Mouse (Mus musculus) large intestine, adult 2 months (tissue): Measurements from ENCODE around the gene Rnf145. TPM values are rescaled to one million over a fixed set of nuclear protein-coding genes. Genes with fewer than 3 reads are reported as not detected.

Experiments
- DNase-seq: peaks from one replicate; pipeline ENCODE4 v3.0.0-alpha.2; 2012; ENCODE audit warnings: low read depth, low spot score
- WGBS: fragments of 180-500 bp; shearing (Covaris S2); methylation state at CpG from one replicate; pipeline ENCODE4 v1.1.7; 2018; 5-methylcytosine and 5-hydroxymethylcytosine counted together
- polyA plus RNA-seq: library from polyadenylated mRNA; depleted of rRNA; stranded (reverse); fragments of >200 nt; gene quantifications from 2 replicates; pipeline ENCODE4 v1.2.3, GENCODE M21; 2012

Rnf145 gene
- polyA plus RNA-seq, 1 experiment: 44.6 TPM

- WGBS: 82% methylated on average over 3 of the region's 3 CpGs
- no peak for DNase-seq
These were observed 14.0 kb upstream of the Rnf145 start for GRCm38 (mm10) chr11:44504761-44505160.

GRCm38 (mm10) chr11:44508876-44509275, 9.9 kb upstream of the Rnf145 start:
- 44% methylated on average over 4 of the region's 4 CpGs for WGBS
- DNase-seq: no peak

GRCm38 (mm10) chr11:44509906-44510305, 8.9 kb upstream of the Rnf145 start:
- 79% methylated on average over 2 of the region's 2 CpGs for WGBS
- no peak for DNase-seq

- 94% methylated on average over 7 of the region's 7 CpGs for WGBS
- no peak for DNase-seq
These were observed 8.4 kb upstream of the Rnf145 start for GRCm38 (mm10) chr11:44510371-44510770.

- 25% methylated on average over 14 of the region's 14 CpGs for WGBS
- no peak for DNase-seq
These were observed 6.4 kb upstream of the Rnf145 start for GRCm38 (mm10) chr11:44512044-44513025.

GRCm38 (mm10) chr11:44513026-44513422, 5.7 kb upstream of the Rnf145 start:
- 33% methylated on average over 2 of the region's 2 CpGs for WGBS
- DNase-seq: no peak

- no peak for DNase-seq
- WGBS: 59% methylated on average over 2 of the region's 2 CpGs
These were observed 4.1 kb upstream of the Rnf145 start for GRCm38 (mm10) chr11:44514666-44515065.

- 3% methylated on average over 1 of the region's 1 CpGs for WGBS
- DNase-seq: no peak
These were observed 2.4 kb upstream of the Rnf145 start for GRCm38 (mm10) chr11:44516362-44516761.

GRCm38 (mm10) chr11:44517561-44518280, 1.0 kb upstream of the Rnf145 start:
- DNase-seq: no peak
- 18% methylated on average over 6 of the region's 6 CpGs for WGBS

GRCm38 (mm10) chr11:44519096-44519949, 559 bp downstream of the Rnf145 start:
- no peak for DNase-seq
- WGBS: under 1% methylated on average over 56 of the region's 61 CpGs

- no peak for DNase-seq
- under 1% methylated on average over 28 of the region's 28 CpGs for WGBS
These were observed 1.4 kb downstream of the Rnf145 start for GRCm38 (mm10) chr11:44519950-44520761.

GRCm38 (mm10) chr11:44522594-44522993, 3.8 kb downstream of the Rnf145 start:
- WGBS: 86% methylated on average over 5 of the region's 5 CpGs
- no peak for DNase-seq

- 74% methylated on average over 4 of the region's 4 CpGs for WGBS
These were observed 7.0 kb downstream of the Rnf145 start for GRCm38 (mm10) chr11:44525765-44526164.

GRCm38 (mm10) chr11:44526654-44527263, 8.0 kb downstream of the Rnf145 start:
- 82% methylated on average over 11 of the region's 11 CpGs for WGBS
- DNase-seq: no peak

More at GRCm38 (mm10) chr11:44525765-44526164, 7.0 kb downstream of the Rnf145 start:
- no peak for DNase-seq

GRCm38 (mm10) chr11:44528560-44529199, 9.9 kb downstream of the Rnf145 start:
- no peak for DNase-seq
- 91% methylated on average over 14 of the region's 14 CpGs for WGBS

- 50% methylated on average over 12 of the region's 12 CpGs for WGBS
- DNase-seq: no peak
These were observed 10.4 kb downstream of the Rnf145 start for GRCm38 (mm10) chr11:44529200-44529599.

- 77% methylated on average over 5 of the region's 5 CpGs for WGBS
- DNase-seq: no peak
These were observed 11.0 kb downstream of the Rnf145 start for GRCm38 (mm10) chr11:44529716-44530115.

GRCm38 (mm10) chr11:44530382-44530781, 11.6 kb downstream of the Rnf145 start:
- WGBS: 67% methylated on average over 8 of the region's 8 CpGs
- no peak for DNase-seq
